14 mouse cellular contexts compared by ENCODE assay signal in genomic region chr2:173249965-173250364, GRCm38 (mm10). TPM values are rescaled to one million over a fixed set of nuclear protein-coding genes. Genes with fewer than 3 reads are reported as not detected.
DNase-seq lines count a peak whose midpoint lies in the region; ATAC-seq and TF ChIP-seq lines count a peak whose summit lies in the region.
"Had no signal": no experiment of that assay in that cellular context is flagged by ENCODE, and none has a peak within 500 bp of the region (broad histone marks: within the 10 kb centered on the region; RNA-seq: fewer than 3 reads in every experiment).

No protein-coding gene starts in this region.

- no peak for TF ChIP-seq CTCF in E14TG2a.4 (conservative IDR thresholded peaks at IDR 0.05; ENCODE audit: low read length)

- no peak overlapping the region for H3K4me3 ChIP-seq in heart, embryonic 12.5 days
- H3K4me3 ChIP-seq in limb, embryonic 11.5 days (ENCODE audit: low read depth, low read length) = no peak overlapping the region
- H3K4me3 ChIP-seq in limb, embryonic 10.5 days = no peak overlapping the region
- 0 out of 2 replicates have a peak overlapping the region, but pooled peaks have one; percentile 23 for H3K4me3 ChIP-seq in E14TG2a.4 (replicated peaks; ENCODE audit: low read length)
- no peak overlapping the region for H3K4me3 ChIP-seq in forebrain, embryonic 15.5 days

- peak overlapping the region; percentile 78 for H3K27ac ChIP-seq in heart, embryonic 12.5 days (ENCODE audit: poor library complexity, severe bottlenecking)
- peak overlapping the region; percentile 32 for H3K27ac ChIP-seq in limb, embryonic 11.5 days (replicated peaks; ENCODE audit: low read depth, low read length)
- no peak overlapping the region; the same call in 1 of the 2 replicates for H3K27ac ChIP-seq in limb, embryonic 10.5 days
- H3K27ac ChIP-seq in forebrain, embryonic 15.5 days (replicated peaks) = peak overlapping the region; percentile 55; the same call in 1 of the 2 replicates

- 70% methylated on average over 8 of the region's 8 CpGs for WGBS in heart, embryonic 12.5 days
- 77% methylated on average over 8 of the region's 8 CpGs for WGBS in limb, embryonic 11.5 days
- 80% methylated on average over 8 of the region's 8 CpGs for WGBS in limb, embryonic 10.5 days
- 69% methylated on average over 8 of the region's 8 CpGs for WGBS in forebrain, embryonic 15.5 days

- ATAC-seq in heart, embryonic 12.5 days (ENCODE audit: insufficient number of reproducible peaks, low FRiP score) = no peak
- ATAC-seq in limb, embryonic 11.5 days (ENCODE audit: insufficient number of reproducible peaks, low FRiP score, low TSS enrichment, low read depth) = no peak
- no peak for ATAC-seq in forebrain, embryonic 15.5 days (replicated peaks)
- ATAC-seq: CD4-positive, CD25-positive, alpha-beta regulatory T cell, adult 4 months; inflammation-experienced regulatory T-cells, adult 6 months; Patski had no signal

- 0 out of 2 replicates have a peak, but pooled peaks cover 2% of the 10 kb centered on the region for H3K36me3 ChIP-seq in heart, embryonic 12.5 days
- no peaks in the 10 kb centered on the region for H3K36me3 ChIP-seq in limb, embryonic 11.5 days (ENCODE audit: control insufficient read depth, insufficient read depth, low read length)
- H3K36me3 ChIP-seq in limb, embryonic 10.5 days = no peaks in the 10 kb centered on the region
- no peaks in the 10 kb centered on the region; the same call in 1 of the 2 replicates for H3K36me3 ChIP-seq in E14TG2a.4 (ENCODE audit: insufficient read depth, low read length)
- no peaks in the 10 kb centered on the region for H3K36me3 ChIP-seq in forebrain, embryonic 15.5 days

- H3K4me2 ChIP-seq in heart, embryonic 12.5 days = peak overlapping the region; percentile 35; the same call in 1 of the 2 replicates
- no peak overlapping the region for H3K4me2 ChIP-seq in limb, embryonic 11.5 days (ENCODE audit: low read depth, severe bottlenecking)
- H3K4me2 ChIP-seq in forebrain, embryonic 15.5 days (replicated peaks) = no peak overlapping the region

- H3K9ac ChIP-seq in heart, embryonic 12.5 days = no peak overlapping the region
- no peak overlapping the region for H3K9ac ChIP-seq in limb, embryonic 11.5 days (ENCODE audit: low read length)
- H3K9ac ChIP-seq in forebrain, embryonic 15.5 days (replicated peaks) = no peak overlapping the region

- DNase-seq in heart, adult 8-10 months (ENCODE audit: low spot score) = no peak
- no peak for DNase-seq in limb, embryonic 11.5 days (ENCODE audit: low spot score)
- no peak for DNase-seq in limb, embryonic 10.5 days (ENCODE audit: low spot score)
- DNase-seq in cerebellum, adult 8-10 months = no peak
- DNase-seq: right cerebral cortex, postnatal 25 days; thymus, postnatal 14 days had no signal

- no peaks in the 10 kb centered on the region for H3K27me3 ChIP-seq in heart, embryonic 12.5 days (replicated peaks)
- no peaks in the 10 kb centered on the region for H3K27me3 ChIP-seq in limb, embryonic 11.5 days (ENCODE audit: control insufficient read depth, insufficient read depth, low read length)
- peaks cover 32% of the 10 kb centered on the region for H3K27me3 ChIP-seq in limb, embryonic 10.5 days (ENCODE audit: low read depth, poor library complexity, severe bottlenecking)
- no peaks in the 10 kb centered on the region for H3K27me3 ChIP-seq in E14TG2a.4 (ENCODE audit: insufficient read depth, low read length)
- H3K27me3 ChIP-seq in forebrain, embryonic 15.5 days = no peaks in the 10 kb centered on the region
- H3K27me3 ChIP-seq: Patski had no signal

- H3K9me3 ChIP-seq in heart, embryonic 12.5 days (replicated peaks) = no peaks in the 10 kb centered on the region
- H3K9me3 ChIP-seq in limb, embryonic 11.5 days (ENCODE audit: control insufficient read depth, low read length) = no peaks in the 10 kb centered on the region
- no peaks in the 10 kb centered on the region for H3K9me3 ChIP-seq in limb, embryonic 10.5 days (replicated peaks)
- H3K9me3 ChIP-seq in E14TG2a.4 (ENCODE audit: low read length) = no peaks in the 10 kb centered on the region
- no peaks in the 10 kb centered on the region for H3K9me3 ChIP-seq in forebrain, embryonic 15.5 days

- peaks cover 91% of the 10 kb centered on the region for H3K4me1 ChIP-seq in heart, embryonic 12.5 days (replicated peaks)
- peaks cover 64% of the 10 kb centered on the region for H3K4me1 ChIP-seq in limb, embryonic 11.5 days (ENCODE audit: control insufficient read depth, insufficient read depth, low read length)
- peaks cover 89% of the 10 kb centered on the region for H3K4me1 ChIP-seq in limb, embryonic 10.5 days
- peaks cover 98% of the 10 kb centered on the region for H3K4me1 ChIP-seq in E14TG2a.4 (replicated peaks; ENCODE audit: low read depth, low read length)
- peaks cover 83% of the 10 kb centered on the region for H3K4me1 ChIP-seq in forebrain, embryonic 15.5 days

RNA-seq across cellular contexts. Expression of gene Pmepa1, which starts 26.4 kb away (rescaled TPM):
- 4.0 and 4.5 TPM in 2 replicates for polyA plus RNA-seq in heart, embryonic 12.5 days (2016; fragmentation: Nextera tagmentation; extraction: Ambion mirVana)
- total RNA-seq in heart, adult 8-10 months (2022) = 10 to 100 TPM; 24.5 to 31.5 (median 27.0) TPM
- polyA plus RNA-seq in limb, embryonic 11.5 days (2014; fragmentation: Nextera tagmentation; extraction: Ambion mirVana) = 2.5 and 2.6 TPM in 2 replicates
- polyA plus RNA-seq in limb, embryonic 10.5 days (2016; fragmentation: Nextera tagmentation; extraction: Ambion mirVana) = 1.1 and 2.0 TPM in 2 replicates
- 6.8 and 7.5 TPM in 2 replicates for polyA plus RNA-seq in forebrain, embryonic 15.5 days (2015; fragmentation: Nextera tagmentation; extraction: Ambion mirVana)

RNA-seq across cellular contexts. Expression of gene Zbp1, which starts 31.2 kb away (rescaled TPM):
- not detected in 2 replicates for polyA plus RNA-seq in heart, embryonic 12.5 days (2016; fragmentation: Nextera tagmentation; extraction: Ambion mirVana)
- total RNA-seq in heart, adult 8-10 months (2022) = under 1 TPM in 3 of 4 experiments, not detected in 1; 0.31 to 0.52 (median 0.46) TPM
- polyA plus RNA-seq in limb, embryonic 11.5 days (2014; fragmentation: Nextera tagmentation; extraction: Ambion mirVana) = not detected in 2 replicates
- not detected in 2 replicates for polyA plus RNA-seq in limb, embryonic 10.5 days (2016; fragmentation: Nextera tagmentation; extraction: Ambion mirVana)
- polyA plus RNA-seq in forebrain, embryonic 15.5 days (2015; fragmentation: Nextera tagmentation; extraction: Ambion mirVana) = 0.11 and 0.23 TPM in 2 replicates
- total RNA-seq: midbrain, postnatal 0 days had no signal
- polyA plus RNA-seq: embryonic facial prominence, embryonic 11.5 days had no signal
